Mouse (Mus musculus): ENCODE data around the gene Pamr1. TPM values are rescaled to one million over a fixed set of nuclear protein-coding genes. Genes with fewer than 3 reads are reported as not detected.

Pamr1 gene
- polyA plus RNA-seq (2015; fragmentation: Nextera tagmentation; extraction: Ambion mirVana) = 17.2 and 19.8 TPM in 2 replicates

- Histone ChIP-seq H3K36me3 (ENCODE audit: control insufficient read depth, insufficient read depth, low read length) (no peaks in the 10 kb centered on the region), H3K27ac (replicated peaks) (no peak within 1 kb of the TSS; the same call in 1 of the 2 replicates), H3K9ac (ENCODE audit: low read length) (peak within 1 kb of the TSS; percentile 45; the same call in 1 of the 2 replicates), H3K4me3 (ENCODE audit: low read depth, low read length) (peak within 1 kb of the TSS; percentile 31), H3K4me1 (replicated peaks; ENCODE audit: control insufficient read depth, insufficient read depth) (no peaks in the 10 kb centered on the region; the same call in none of the 2 replicates), H3K4me2 (replicated peaks; ENCODE audit: low read depth) (peak within 1 kb of the TSS; percentile 56), H3K9me3 (ENCODE audit: control insufficient read depth, low read length) (no peaks in the 10 kb centered on the region), H3K27me3 (ENCODE audit: control insufficient read depth, insufficient read depth, low read length) (no peaks in the 10 kb centered on the region)
- ATAC-seq (ENCODE audit: low FRiP score, low TSS enrichment) (peak; percentile 84), DNase-seq (ENCODE audit: low spot score) (peak; percentile 75)
- no peak for TF ChIP-seq EP300 (optimal IDR thresholded peaks at IDR 0.05)
- TF ChIP-seq CTCF (IDR thresholded peaks at IDR 0.05; ENCODE audit: low read depth) = no peak
- 2% methylated on average over 26 of the region's 26 CpGs for WGBS
Observed at GRCm38 (mm10) chr2:102549611-102550266, at the start of gene Pamr1. TSS of gene Pamr1 (plus strand) at chr2:102550012.

- no peak for ATAC-seq (ENCODE audit: low FRiP score, low TSS enrichment)
Observed at GRCm38 (mm10) chr2:102507633-102508032, 42.2 kb upstream of the Pamr1 start.

GRCm38 (mm10) chr2:102508154-102508553 is 41.7 kb upstream of the Pamr1 start:
- no peak for DNase-seq (ENCODE audit: low spot score)
- no peak overlapping the region for H3K9ac ChIP-seq (ENCODE audit: low read length)
- no peak overlapping the region for H3K4me2 ChIP-seq (replicated peaks; ENCODE audit: low read depth)
- WGBS = 25% methylated on average over 1 of the region's 1 CpGs
- ATAC-seq (ENCODE audit: low FRiP score, low TSS enrichment) = no peak
- H3K4me3 ChIP-seq (ENCODE audit: low read depth, low read length) = no peak overlapping the region
- H3K36me3 ChIP-seq (ENCODE audit: control insufficient read depth, insufficient read depth, low read length) = no peaks in the 10 kb centered on the region
- TF ChIP-seq EP300 (optimal IDR thresholded peaks at IDR 0.05) = no peak
- TF ChIP-seq CTCF (IDR thresholded peaks at IDR 0.05; ENCODE audit: low read depth) = no peak
- H3K27me3 ChIP-seq (ENCODE audit: control insufficient read depth, insufficient read depth, low read length) = no peaks in the 10 kb centered on the region
- H3K9me3 ChIP-seq (ENCODE audit: control insufficient read depth, low read length) = no peaks in the 10 kb centered on the region
- no peak overlapping the region for H3K27ac ChIP-seq (replicated peaks)
- no peaks in the 10 kb centered on the region for H3K4me1 ChIP-seq (replicated peaks; ENCODE audit: control insufficient read depth, insufficient read depth)

More at GRCm38 (mm10) chr2:102507633-102508032, 42.2 kb upstream of the Pamr1 start:
- Histone ChIP-seq H3K4me2 (replicated peaks; ENCODE audit: low read depth) (no peak overlapping the region), H3K9me3 (ENCODE audit: control insufficient read depth, low read length) (no peaks in the 10 kb centered on the region), H3K9ac (ENCODE audit: low read length) (no peak overlapping the region), H3K27me3 (ENCODE audit: control insufficient read depth, insufficient read depth, low read length) (no peaks in the 10 kb centered on the region), H3K4me1 (replicated peaks; ENCODE audit: control insufficient read depth, insufficient read depth) (no peaks in the 10 kb centered on the region), H3K27ac (replicated peaks) (no peak overlapping the region), H3K36me3 (ENCODE audit: control insufficient read depth, insufficient read depth, low read length) (no peaks in the 10 kb centered on the region), H3K4me3 (ENCODE audit: low read depth, low read length) (no peak overlapping the region)
- WGBS = 22% methylated on average over 4 of the region's 4 CpGs
- no peak for DNase-seq (ENCODE audit: low spot score)
- TF ChIP-seq EP300 (optimal IDR thresholded peaks at IDR 0.05) (no peak), CTCF (IDR thresholded peaks at IDR 0.05; ENCODE audit: low read depth) (no peak)

- ATAC-seq (ENCODE audit: low FRiP score, low TSS enrichment) (no peak), DNase-seq (ENCODE audit: low spot score) (no peak)
- Histone ChIP-seq H3K4me2 (replicated peaks; ENCODE audit: low read depth) (no peak overlapping the region), H3K9ac (ENCODE audit: low read length) (no peak overlapping the region), H3K27me3 (ENCODE audit: control insufficient read depth, insufficient read depth, low read length) (no peaks in the 10 kb centered on the region), H3K4me3 (ENCODE audit: low read depth, low read length) (no peak overlapping the region), H3K36me3 (ENCODE audit: control insufficient read depth, insufficient read depth, low read length) (no peaks in the 10 kb centered on the region), H3K27ac (replicated peaks) (no peak overlapping the region), H3K9me3 (ENCODE audit: control insufficient read depth, low read length) (no peaks in the 10 kb centered on the region), H3K4me1 (replicated peaks; ENCODE audit: control insufficient read depth, insufficient read depth) (no peaks in the 10 kb centered on the region)
- TF ChIP-seq EP300 (optimal IDR thresholded peaks at IDR 0.05) (no peak), CTCF (IDR thresholded peaks at IDR 0.05; ENCODE audit: low read depth) (no peak)
Observed at GRCm38 (mm10) chr2:102519956-102520355, 29.9 kb upstream of the Pamr1 start.

GRCm38 (mm10) chr2:102527563-102527962 is 22.2 kb upstream of the Pamr1 start:
- Histone ChIP-seq H3K27ac (replicated peaks) (no peak overlapping the region), H3K27me3 (ENCODE audit: control insufficient read depth, insufficient read depth, low read length) (no peaks in the 10 kb centered on the region), H3K9ac (ENCODE audit: low read length) (no peak overlapping the region), H3K4me3 (ENCODE audit: low read depth, low read length) (no peak overlapping the region), H3K36me3 (ENCODE audit: control insufficient read depth, insufficient read depth, low read length) (no peaks in the 10 kb centered on the region), H3K4me1 (replicated peaks; ENCODE audit: control insufficient read depth, insufficient read depth) (no peaks in the 10 kb centered on the region), H3K4me2 (replicated peaks; ENCODE audit: low read depth) (no peak overlapping the region), H3K9me3 (ENCODE audit: control insufficient read depth, low read length) (no peaks in the 10 kb centered on the region)
- WGBS = 89% methylated on average over 4 of the region's 4 CpGs
- ATAC-seq (ENCODE audit: low FRiP score, low TSS enrichment) (no peak), DNase-seq (ENCODE audit: low spot score) (no peak)
- TF ChIP-seq CTCF (IDR thresholded peaks at IDR 0.05; ENCODE audit: low read depth) (no peak), EP300 (optimal IDR thresholded peaks at IDR 0.05) (no peak)

GRCm38 (mm10) chr2:102533437-102533836 is 16.4 kb upstream of the Pamr1 start:
- 67% methylated on average over 4 of the region's 4 CpGs for WGBS
- ATAC-seq (ENCODE audit: low FRiP score, low TSS enrichment) (no peak), DNase-seq (ENCODE audit: low spot score) (no peak)
- Histone ChIP-seq H3K27me3 (ENCODE audit: control insufficient read depth, insufficient read depth, low read length) (no peaks in the 10 kb centered on the region), H3K4me3 (ENCODE audit: low read depth, low read length) (no peak overlapping the region), H3K9ac (ENCODE audit: low read length) (no peak overlapping the region), H3K9me3 (ENCODE audit: control insufficient read depth, low read length) (no peaks in the 10 kb centered on the region), H3K36me3 (ENCODE audit: control insufficient read depth, insufficient read depth, low read length) (no peaks in the 10 kb centered on the region), H3K4me2 (replicated peaks; ENCODE audit: low read depth) (no peak overlapping the region), H3K27ac (replicated peaks) (no peak overlapping the region), H3K4me1 (replicated peaks; ENCODE audit: control insufficient read depth, insufficient read depth) (no peaks in the 10 kb centered on the region)
- no peak for TF ChIP-seq CTCF (IDR thresholded peaks at IDR 0.05; ENCODE audit: low read depth)
- no peak for TF ChIP-seq EP300 (optimal IDR thresholded peaks at IDR 0.05)

Data from stomach, postnatal 0 days (tissue).